Mouse (Mus musculus) brain, adult 2 months (tissue): ENCODE data around the gene Creg2.
"Not testable (repeated sequence)": the region's sequence is repeated elsewhere in the genome, so short reads cannot be mapped to it uniquely, and the experiment has no call there.

Source experiments
- DNase-seq: peaks from one replicate; pipeline ENCODE4 v3.0.0; 2011; ENCODE audit warnings: low read depth, low spot score

Creg2 gene

GRCm38 (mm10) chr1:39598726-39599125 is 52.5 kb downstream of the Creg2 start:
- DNase-seq = peak; percentile 81

GRCm38 (mm10) chr1:39597135-39597534 is 54.1 kb downstream of the Creg2 start:
- DNase-seq = not testable (repeated sequence)

GRCm38 (mm10) chr1:39593836-39594235 is 57.4 kb downstream of the Creg2 start:
- DNase-seq = no peak

GRCm38 (mm10) chr1:39592090-39592489 is 59.2 kb downstream of the Creg2 start:
- DNase-seq = no peak

GRCm38 (mm10) chr1:39591557-39591956 is 59.7 kb downstream of the Creg2 start:
- not testable (repeated sequence) for DNase-seq

GRCm38 (mm10) chr1:39590193-39590592 is 61.1 kb downstream of the Creg2 start:
- no peak for DNase-seq

GRCm38 (mm10) chr1:39585416-39585815 is 65.9 kb downstream of the Creg2 start:
- DNase-seq = no peak

GRCm38 (mm10) chr1:39583173-39583572 is 68.1 kb downstream of the Creg2 start:
- no peak for DNase-seq

- no peak for DNase-seq
These were observed 70.1 kb downstream of the Creg2 start for GRCm38 (mm10) chr1:39581215-39581614.

GRCm38 (mm10) chr1:39579139-39579538 is 72.1 kb downstream of the Creg2 start:
- DNase-seq = no peak

GRCm38 (mm10) chr1:39578446-39578845 is 72.8 kb downstream of the Creg2 start:
- DNase-seq = no peak

- peak; percentile 96 for DNase-seq
These were observed 74.0 kb downstream of the Creg2 start, which contains the start of gene Rnf149 for GRCm38 (mm10) chr1:39577253-39577705. Gene Rnf149 (minus strand): TSS chr1:39577405.

GRCm38 (mm10) chr1:39576431-39577243 is 74.6 kb downstream of the Creg2 start:
- DNase-seq = peak; percentile 73

- peak; percentile 40 for DNase-seq
These were observed 75.4 kb downstream of the Creg2 start for GRCm38 (mm10) chr1:39575778-39576375.

- no peak for DNase-seq
These were observed 77.4 kb downstream of the Creg2 start for GRCm38 (mm10) chr1:39573890-39574289.

- no peak for DNase-seq
These were observed 79.6 kb downstream of the Creg2 start for GRCm38 (mm10) chr1:39571653-39572052.
